Mouse (Mus musculus): Measurements from ENCODE around the gene 1700021F05Rik. TPM values are rescaled to one million over a fixed set of nuclear protein-coding genes. Genes with fewer than 3 reads are reported as not detected.

1700021F05Rik gene
- polyA plus RNA-seq, 1 experiment: 3.6 TPM

DNA sequence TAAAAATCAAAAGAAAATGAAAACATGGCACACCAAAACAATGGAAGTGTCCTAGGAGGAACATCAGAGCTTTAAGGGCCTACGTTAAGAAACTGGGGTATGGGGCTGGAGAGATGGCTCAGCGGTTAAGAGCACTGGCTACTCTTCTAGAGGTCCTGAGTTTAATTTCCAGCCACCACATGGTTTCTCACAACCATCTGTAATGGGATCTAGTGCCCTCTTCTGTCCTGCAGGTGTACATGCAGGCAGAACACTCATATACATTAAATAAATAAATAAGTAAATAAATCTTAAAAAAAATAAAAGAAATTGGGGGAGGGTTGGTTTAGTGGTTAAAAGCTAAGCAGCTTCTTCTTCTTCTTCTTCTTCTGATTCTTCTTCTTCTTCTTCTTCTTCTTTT lies 20.5 kb upstream of the 1700021F05Rik start:
- peaks cover 6% of the 10 kb centered on the region; the same call in 1 of the 2 replicates for H3K4me1 ChIP-seq (ENCODE audit: control insufficient read depth, insufficient read depth, insufficient read length)
- H3K36me3 ChIP-seq (ENCODE audit: control insufficient read depth, insufficient read depth, low read length): no peaks in the 10 kb centered on the region
- no peak for DNase-seq (ENCODE audit: low read depth in 1 of 2, low spot score in 2 of 2)
- H3K4me3 ChIP-seq (ENCODE audit: extremely low read depth, insufficient read depth, insufficient read length): no peak overlapping the region
- no peak overlapping the region for H3K27ac ChIP-seq (ENCODE audit: insufficient read depth, low read length)
- WGBS: 91% methylated on average over 2 of the region's 2 CpGs
- no peak for TF ChIP-seq POLR2A (IDR thresholded peaks at IDR 0.05; ENCODE audit: low read depth, low read length)
- TF ChIP-seq CTCF (IDR thresholded peaks at IDR 0.05; ENCODE audit: extremely low read depth, insufficient read depth, insufficient read length, insufficient replicate concordance): no peak
- H3K27me3 ChIP-seq (ENCODE audit: control insufficient read depth, insufficient read depth, low read length): no peaks in the 10 kb centered on the region

DNA sequence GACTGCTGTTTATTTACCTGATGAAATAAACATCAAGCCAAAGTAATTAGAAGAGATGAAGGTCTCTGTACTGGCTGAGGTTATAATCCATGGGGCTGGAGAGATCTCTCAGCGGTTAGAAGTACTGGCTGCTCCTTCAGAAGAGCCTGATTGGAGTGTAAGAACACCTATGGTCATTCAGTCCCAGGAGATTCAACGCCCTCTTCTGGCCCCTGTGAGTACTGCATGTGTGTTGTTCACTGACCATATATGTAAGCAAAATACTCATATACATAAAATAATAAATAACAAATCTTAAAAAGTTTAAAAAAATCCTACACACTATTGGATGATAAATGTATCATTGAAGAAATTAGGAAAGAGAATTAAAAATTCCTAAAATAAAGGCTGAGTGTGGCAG lies 20.0 kb upstream of the 1700021F05Rik start:
- 52% methylated on average over 2 of the region's 2 CpGs for WGBS
- H3K4me1 ChIP-seq (ENCODE audit: control insufficient read depth, insufficient read depth, insufficient read length): peaks cover 6% of the 10 kb centered on the region; the same call in 1 of the 2 replicates
- no peak for TF ChIP-seq POLR2A (IDR thresholded peaks at IDR 0.05; ENCODE audit: low read depth, low read length)
- TF ChIP-seq CTCF (IDR thresholded peaks at IDR 0.05; ENCODE audit: extremely low read depth, insufficient read depth, insufficient read length, insufficient replicate concordance): no peak
- no peaks in the 10 kb centered on the region for H3K36me3 ChIP-seq (ENCODE audit: control insufficient read depth, insufficient read depth, low read length)
- H3K27me3 ChIP-seq (ENCODE audit: control insufficient read depth, insufficient read depth, low read length): no peaks in the 10 kb centered on the region
- H3K4me3 ChIP-seq (ENCODE audit: extremely low read depth, insufficient read depth, insufficient read length): no peak overlapping the region
- no peak overlapping the region for H3K27ac ChIP-seq (ENCODE audit: insufficient read depth, low read length)
- DNase-seq (ENCODE audit: low read depth in 1 of 2, low spot score in 2 of 2): no peak

DNA sequence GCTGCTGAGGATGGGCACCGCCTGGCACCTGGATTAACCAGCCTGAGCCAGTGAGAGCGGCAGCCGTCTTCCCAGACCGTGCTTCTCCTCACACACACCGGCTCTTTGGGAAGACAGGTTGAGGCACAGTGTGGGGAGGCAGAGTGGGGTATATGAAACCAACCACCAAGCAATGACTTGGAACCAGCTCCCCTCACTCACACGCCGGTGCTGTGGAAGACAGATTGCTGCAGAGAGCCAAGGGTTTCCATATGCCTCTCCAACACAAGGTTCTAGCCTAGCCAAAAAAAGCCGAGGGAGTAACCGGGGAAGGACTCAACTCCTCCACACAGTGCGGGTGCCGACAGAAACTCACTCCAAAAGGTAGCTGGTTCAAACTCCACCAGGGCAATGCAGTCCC lies 18.5 kb upstream of the 1700021F05Rik start:
- WGBS: 88% methylated on average over 11 of the region's 11 CpGs
- no peak for TF ChIP-seq CTCF (IDR thresholded peaks at IDR 0.05; ENCODE audit: extremely low read depth, insufficient read depth, insufficient read length, insufficient replicate concordance)
- TF ChIP-seq POLR2A (IDR thresholded peaks at IDR 0.05; ENCODE audit: low read depth, low read length): no peak
- Histone ChIP-seq H3K4me3 (ENCODE audit: extremely low read depth, insufficient read depth, insufficient read length) (no peak overlapping the region), H3K27me3 (ENCODE audit: control insufficient read depth, insufficient read depth, low read length) (no peaks in the 10 kb centered on the region), H3K4me1 (ENCODE audit: control insufficient read depth, insufficient read depth, insufficient read length) (peaks cover 6% of the 10 kb centered on the region; the same call in 1 of the 2 replicates), H3K27ac (ENCODE audit: insufficient read depth, low read length) (no peak overlapping the region), H3K36me3 (ENCODE audit: control insufficient read depth, insufficient read depth, low read length) (no peaks in the 10 kb centered on the region)
- no peak for DNase-seq (ENCODE audit: low read depth in 1 of 2, low spot score in 2 of 2)

DNA sequence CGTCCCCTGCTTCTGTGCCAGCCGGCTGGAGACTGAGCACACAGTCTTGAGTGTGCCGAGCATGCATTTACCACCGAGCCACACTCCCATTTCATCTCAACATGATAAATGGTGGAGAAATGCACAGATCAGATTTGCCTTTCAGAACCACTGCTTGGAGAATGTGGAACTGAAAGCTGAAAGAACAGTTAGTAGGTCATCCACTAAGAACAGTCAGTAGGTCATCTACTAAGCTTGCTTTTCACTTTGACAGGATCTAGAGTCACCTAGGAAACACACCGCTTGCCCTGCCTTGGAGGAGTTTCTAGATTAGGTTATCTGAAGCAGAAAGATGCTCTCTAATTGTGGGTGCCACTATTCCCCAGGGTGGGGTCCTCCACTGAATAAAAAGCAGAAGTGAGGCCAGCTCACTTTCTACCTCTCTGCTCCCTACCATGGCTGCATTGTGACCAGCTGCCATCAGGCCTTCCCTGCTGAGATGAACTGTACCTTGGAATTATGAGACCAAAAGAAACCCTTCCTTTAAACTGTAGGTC lies 16.9 kb upstream of the 1700021F05Rik start:
- Histone ChIP-seq H3K4me1 (ENCODE audit: control insufficient read depth, insufficient read depth, insufficient read length) (peaks cover 6% of the 10 kb centered on the region; the same call in 1 of the 2 replicates), H3K27ac (ENCODE audit: insufficient read depth, low read length) (no peak overlapping the region), H3K27me3 (ENCODE audit: control insufficient read depth, insufficient read depth, low read length) (no peaks in the 10 kb centered on the region), H3K4me3 (ENCODE audit: extremely low read depth, insufficient read depth, insufficient read length) (no peak overlapping the region), H3K36me3 (ENCODE audit: control insufficient read depth, insufficient read depth, low read length) (no peaks in the 10 kb centered on the region)
- WGBS: 69% methylated on average over 5 of the region's 5 CpGs
- no peak for DNase-seq (ENCODE audit: low read depth in 1 of 2, low spot score in 2 of 2)
- no peak for TF ChIP-seq POLR2A (IDR thresholded peaks at IDR 0.05; ENCODE audit: low read depth, low read length)
- no peak for TF ChIP-seq CTCF (IDR thresholded peaks at IDR 0.05; ENCODE audit: extremely low read depth, insufficient read depth, insufficient read length, insufficient replicate concordance)

DNA sequence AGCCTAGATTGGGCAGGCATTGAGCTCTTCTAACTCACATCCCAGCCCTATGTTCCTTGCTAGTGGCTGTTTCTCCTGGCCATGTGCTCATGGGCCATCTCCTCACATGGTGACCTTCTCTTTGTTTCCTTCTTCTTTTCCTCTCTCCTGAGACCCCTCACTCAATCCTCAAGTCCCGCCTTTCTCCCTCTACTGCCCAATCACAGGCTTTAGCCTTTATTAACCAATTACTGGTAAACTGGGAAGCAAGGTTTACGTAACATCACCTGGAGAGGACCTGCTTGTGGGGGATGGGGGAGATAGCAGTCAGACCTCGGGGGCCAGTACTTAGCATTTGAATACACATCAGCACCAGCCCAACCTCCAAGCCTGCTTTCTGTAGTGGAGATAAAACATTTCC lies 10.6 kb upstream of the 1700021F05Rik start:
- H3K27me3 ChIP-seq (ENCODE audit: control insufficient read depth, insufficient read depth, low read length): no peaks in the 10 kb centered on the region
- H3K4me3 ChIP-seq (ENCODE audit: extremely low read depth, insufficient read depth, insufficient read length): no peak overlapping the region
- TF ChIP-seq POLR2A (IDR thresholded peaks at IDR 0.05; ENCODE audit: low read depth, low read length) (no peak), CTCF (IDR thresholded peaks at IDR 0.05; ENCODE audit: extremely low read depth, insufficient read depth, insufficient read length, insufficient replicate concordance) (no peak)
- no peak for DNase-seq (ENCODE audit: low read depth in 1 of 2, low spot score in 2 of 2)
- no peak overlapping the region for H3K27ac ChIP-seq (ENCODE audit: insufficient read depth, low read length)
- 75% methylated on average over 3 of the region's 3 CpGs for WGBS
- H3K36me3 ChIP-seq (ENCODE audit: control insufficient read depth, insufficient read depth, low read length): no peaks in the 10 kb centered on the region
- H3K4me1 ChIP-seq (ENCODE audit: control insufficient read depth, insufficient read depth, insufficient read length): no peaks in the 10 kb centered on the region

DNA sequence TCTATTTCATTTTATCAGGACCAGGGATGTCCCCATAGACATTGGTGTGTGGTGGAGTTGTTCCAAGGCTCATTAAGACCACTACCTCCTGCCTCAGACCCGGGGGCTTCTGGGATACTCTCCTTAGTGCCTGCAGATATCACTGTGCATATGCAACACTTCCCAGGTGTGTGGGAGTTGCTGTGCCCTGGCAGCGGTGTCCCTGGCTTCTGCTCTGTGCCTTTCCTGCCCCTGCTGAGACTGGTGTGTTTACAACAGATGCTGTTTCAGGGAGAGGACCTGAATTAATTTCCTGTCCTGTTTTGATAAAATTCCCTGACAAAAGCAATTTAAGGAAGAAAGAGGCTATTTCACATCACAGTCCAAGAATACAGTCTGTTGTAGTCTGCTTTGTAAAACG lies 10.1 kb upstream of the 1700021F05Rik start:
- no peak overlapping the region for H3K4me3 ChIP-seq (ENCODE audit: extremely low read depth, insufficient read depth, insufficient read length)
- TF ChIP-seq CTCF (IDR thresholded peaks at IDR 0.05; ENCODE audit: extremely low read depth, insufficient read depth, insufficient read length, insufficient replicate concordance): no peak
- no peak for TF ChIP-seq POLR2A (IDR thresholded peaks at IDR 0.05; ENCODE audit: low read depth, low read length)
- 74% methylated on average over 3 of the region's 3 CpGs for WGBS

DNA sequence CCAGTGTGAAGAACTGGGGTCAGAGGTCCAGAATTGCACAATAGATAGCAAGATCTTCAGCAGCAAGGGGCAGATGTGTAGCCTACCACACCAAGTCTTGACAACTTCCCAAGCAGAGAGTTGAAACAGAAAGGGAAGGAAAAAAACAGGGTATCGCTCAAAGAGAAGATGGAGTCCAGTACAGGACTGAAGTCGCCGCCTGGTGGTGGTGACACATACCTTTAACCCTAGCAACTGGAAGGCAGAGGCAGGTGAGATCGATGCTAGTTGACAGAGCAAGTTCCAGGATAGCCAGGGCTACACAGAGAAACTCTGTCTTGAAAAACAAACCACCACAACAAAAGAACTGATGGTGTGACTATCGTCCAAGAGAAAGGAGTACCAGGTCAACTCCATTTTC lies 8.6 kb upstream of the 1700021F05Rik start:
- H3K27ac ChIP-seq (ENCODE audit: insufficient read depth, low read length): no peak overlapping the region
- WGBS: 74% methylated on average over 5 of the region's 5 CpGs
- H3K27me3 ChIP-seq (ENCODE audit: control insufficient read depth, insufficient read depth, low read length): no peaks in the 10 kb centered on the region
- H3K4me1 ChIP-seq (ENCODE audit: control insufficient read depth, insufficient read depth, insufficient read length): no peaks in the 10 kb centered on the region
- no peak overlapping the region for H3K4me3 ChIP-seq (ENCODE audit: extremely low read depth, insufficient read depth, insufficient read length)
- no peaks in the 10 kb centered on the region for H3K36me3 ChIP-seq (ENCODE audit: control insufficient read depth, insufficient read depth, low read length)
- no peak for DNase-seq (ENCODE audit: low read depth in 1 of 2, low spot score in 2 of 2)
- TF ChIP-seq POLR2A (IDR thresholded peaks at IDR 0.05; ENCODE audit: low read depth, low read length) (no peak), CTCF (IDR thresholded peaks at IDR 0.05; ENCODE audit: extremely low read depth, insufficient read depth, insufficient read length, insufficient replicate concordance) (no peak)

More for the DNA sequence above, 10.1 kb upstream of the 1700021F05Rik start:
- no peaks in the 10 kb centered on the region for H3K27me3 ChIP-seq (ENCODE audit: control insufficient read depth, insufficient read depth, low read length)
- no peak overlapping the region for H3K27ac ChIP-seq (ENCODE audit: insufficient read depth, low read length)
- no peak for DNase-seq (ENCODE audit: low read depth in 1 of 2, low spot score in 2 of 2)
- H3K36me3 ChIP-seq (ENCODE audit: control insufficient read depth, insufficient read depth, low read length): no peaks in the 10 kb centered on the region
- no peaks in the 10 kb centered on the region for H3K4me1 ChIP-seq (ENCODE audit: control insufficient read depth, insufficient read depth, insufficient read length)
